Mouse (Mus musculus): ENCODE results near the gene Chrne. TPM values are rescaled to one million over a fixed set of nuclear protein-coding genes. Genes with fewer than 3 reads are reported as not detected.

Chrne gene
- total and polyA plus RNA-seq, 2 experiments from 2014 or later: 0.78 TPM; not detected in 1

DNA sequence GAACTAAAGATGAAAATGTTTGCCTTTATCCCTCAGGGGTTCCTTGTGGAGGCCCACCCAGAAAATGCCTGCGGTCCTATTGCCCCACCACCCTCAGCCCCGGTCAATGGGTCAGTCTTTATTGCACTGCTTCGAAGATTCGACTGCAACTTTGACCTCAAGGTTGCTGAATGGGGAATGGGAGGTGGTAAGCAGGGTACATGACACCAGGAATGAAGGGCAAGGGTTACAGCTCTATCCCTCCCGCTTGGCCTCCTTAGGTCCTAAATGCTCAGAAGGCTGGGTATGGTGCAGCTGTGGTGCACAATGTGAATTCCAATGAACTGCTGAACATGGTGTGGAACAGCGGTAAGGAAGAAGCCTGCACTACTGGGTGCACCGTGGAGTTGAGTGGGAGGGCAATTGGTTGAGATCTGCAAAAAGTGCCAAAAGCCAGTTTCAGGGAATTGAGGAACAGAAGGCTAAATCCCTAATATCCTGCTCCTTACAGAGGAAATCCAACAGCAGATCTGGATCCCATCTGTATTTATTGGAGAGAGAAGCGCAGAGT, 30.2 kb upstream of the Chrne start:
- TF ChIP-seq CTCF (IDR thresholded peaks at IDR 0.05): no peak
- Histone ChIP-seq H3K4me1 (ENCODE audit: insufficient read depth, low read length) (peaks cover 13% of the 10 kb centered on the region), H3K27me3 (ENCODE audit: insufficient read depth, low read length) (no peaks in the 10 kb centered on the region), H3K9me3 (ENCODE audit: low read length) (no peaks in the 10 kb centered on the region), H3K27ac (ENCODE audit: low read depth, low read length) (no peak overlapping the region), H3K36me3 (ENCODE audit: insufficient read depth, low read length) (peaks cover 38% of the 10 kb centered on the region), H3K9ac (replicated peaks; ENCODE audit: low read length, poor library complexity, severe bottlenecking) (no peak overlapping the region), H3K4me3 (ENCODE audit: low read depth, low read length) (no peak overlapping the region), H3K4me2 (ENCODE audit: low read depth, low read length, poor library complexity, severe bottlenecking) (no peak overlapping the region)
- DNase-seq (ENCODE audit: low spot score): no peak
- WGBS: 87% methylated on average over 8 of the region's 8 CpGs
- no peak for ATAC-seq (ENCODE audit: low FRiP score)

DNA sequence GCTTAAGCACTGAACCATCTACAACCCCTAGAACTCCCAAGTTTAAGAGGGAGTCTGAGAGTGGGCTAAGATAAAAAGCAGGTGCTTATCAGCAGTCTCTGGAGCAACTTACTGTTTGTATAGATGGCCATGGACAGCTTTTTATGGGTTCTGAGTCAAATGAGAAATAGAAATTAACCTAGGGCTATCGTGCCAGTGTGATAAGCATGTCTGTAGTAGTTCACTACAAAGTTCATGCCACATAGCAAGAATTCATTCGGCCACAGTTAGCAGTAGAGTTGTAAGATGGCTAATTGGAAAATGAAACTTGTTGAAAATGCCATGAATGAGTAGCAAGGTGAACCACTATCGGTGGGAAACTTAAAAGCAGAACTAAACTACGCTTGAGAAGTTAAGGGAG, 29.5 kb upstream of the Chrne start:
- no peaks in the 10 kb centered on the region for H3K9me3 ChIP-seq (ENCODE audit: low read length)
- H3K27ac ChIP-seq (ENCODE audit: low read depth, low read length): no peak overlapping the region
- DNase-seq (ENCODE audit: low spot score) (no peak), ATAC-seq (ENCODE audit: low FRiP score) (no peak)
- H3K9ac ChIP-seq (replicated peaks; ENCODE audit: low read length, poor library complexity, severe bottlenecking): no peak overlapping the region; the same call in 1 of the 2 replicates
- H3K36me3 ChIP-seq (ENCODE audit: insufficient read depth, low read length): peaks cover 39% of the 10 kb centered on the region
- H3K4me3 ChIP-seq (ENCODE audit: low read depth, low read length): no peak overlapping the region
- H3K27me3 ChIP-seq (ENCODE audit: insufficient read depth, low read length): no peaks in the 10 kb centered on the region
- no peak for TF ChIP-seq CTCF (IDR thresholded peaks at IDR 0.05)
- WGBS: 90% methylated on average over 4 of the region's 4 CpGs
- H3K4me1 ChIP-seq (ENCODE audit: insufficient read depth, low read length): peaks cover 13% of the 10 kb centered on the region
- peak overlapping the region; percentile 100; the same call in 1 of the 2 replicates for H3K4me2 ChIP-seq (ENCODE audit: low read depth, low read length, poor library complexity, severe bottlenecking)

- DNase-seq (ENCODE audit: low spot score) (no peak), ATAC-seq (ENCODE audit: low FRiP score) (no peak)
- Histone ChIP-seq H3K4me1 (ENCODE audit: insufficient read depth, low read length) (peaks cover 12% of the 10 kb centered on the region), H3K27ac (ENCODE audit: low read depth, low read length) (peak overlapping the region; percentile 90), H3K4me3 (ENCODE audit: low read depth, low read length) (peak overlapping the region; percentile 79), H3K36me3 (ENCODE audit: insufficient read depth, low read length) (peaks cover 39% of the 10 kb centered on the region), H3K27me3 (ENCODE audit: insufficient read depth, low read length) (no peaks in the 10 kb centered on the region), H3K4me2 (ENCODE audit: low read depth, low read length, poor library complexity, severe bottlenecking) (peak overlapping the region; percentile 100), H3K9me3 (ENCODE audit: low read length) (no peaks in the 10 kb centered on the region), H3K9ac (replicated peaks; ENCODE audit: low read length, poor library complexity, severe bottlenecking) (peak overlapping the region; percentile 83)
- WGBS: 4% methylated on average over 28 of the region's 28 CpGs
- TF ChIP-seq CTCF (IDR thresholded peaks at IDR 0.05): no peak
Measured at GRCm38 (mm10) chr11:70647716-70648420, 28.9 kb upstream of the Chrne start.

DNA sequence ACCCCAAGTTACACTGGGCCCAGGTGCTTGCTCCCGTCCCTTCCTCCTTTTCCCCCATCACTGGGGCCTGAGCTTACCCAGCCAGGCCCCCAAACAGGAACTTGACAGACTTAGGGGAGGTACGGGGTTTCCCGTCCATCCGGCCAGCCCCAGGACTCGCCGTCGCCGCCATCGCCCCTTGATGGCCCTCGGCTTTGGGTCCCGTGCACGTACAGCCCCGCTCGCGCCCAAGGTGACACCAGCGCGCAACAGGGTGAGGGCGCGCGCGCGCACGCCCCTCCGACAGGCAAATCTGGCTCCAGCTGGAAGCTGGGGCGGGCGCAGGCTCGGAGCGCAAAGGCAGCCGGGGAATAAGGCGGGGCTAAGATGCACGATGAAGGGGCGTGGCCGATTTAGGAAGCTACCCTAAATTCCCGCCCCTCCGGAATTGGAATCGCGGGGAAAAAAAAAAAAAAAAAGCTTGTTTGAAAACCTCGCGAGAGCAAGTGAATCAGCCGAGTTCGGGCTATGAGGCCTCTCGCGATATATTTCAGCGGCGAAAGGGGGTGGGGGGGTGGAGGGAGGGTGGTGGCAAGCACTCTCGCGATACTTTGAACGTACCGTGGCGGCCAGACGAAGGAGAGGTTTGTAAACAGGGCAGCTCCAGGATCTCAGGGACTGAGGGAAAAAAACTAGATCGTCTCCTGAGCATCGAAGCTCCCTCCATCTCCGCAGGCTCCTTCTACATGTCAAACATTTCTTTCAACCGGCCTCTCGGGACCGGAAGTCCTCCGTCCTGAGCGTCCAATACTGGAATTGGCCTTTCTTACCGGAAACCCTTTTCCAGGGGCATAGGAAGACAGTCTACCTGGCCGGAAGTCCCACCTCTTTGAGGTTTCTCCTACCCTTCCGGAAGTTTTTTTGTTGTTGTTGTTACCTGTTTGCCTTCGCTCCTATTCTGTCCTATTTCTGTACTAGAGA, 28.0 kb upstream of the Chrne start, which contains the start of the genes Rnf167 and Slc25a11:
TSS of gene Rnf167 (plus strand) at position 545 of the 960 bp plus-strand sequence.
TSS of gene Slc25a11 (minus strand) at position 789 of the 960 bp plus-strand sequence.
- Histone ChIP-seq H3K4me2 (ENCODE audit: low read depth, low read length, poor library complexity, severe bottlenecking) (peak within 1 kb of the TSS; percentile 100), H3K36me3 (ENCODE audit: insufficient read depth, low read length) (peaks cover 39% of the 10 kb centered on the region), H3K4me1 (ENCODE audit: insufficient read depth, low read length) (peaks cover 10% of the 10 kb centered on the region; the same call in 1 of the 2 replicates), H3K9ac (replicated peaks; ENCODE audit: low read length, poor library complexity, severe bottlenecking) (peak within 1 kb of the TSS; percentile 87), H3K4me3 (ENCODE audit: low read depth, low read length) (peak within 1 kb of the TSS; percentile 79), H3K27ac (ENCODE audit: low read depth, low read length) (peak within 1 kb of the TSS; percentile 93), H3K9me3 (ENCODE audit: low read length) (no peaks in the 10 kb centered on the region), H3K27me3 (ENCODE audit: insufficient read depth, low read length) (no peaks in the 10 kb centered on the region)
- DNase-seq (ENCODE audit: low spot score): peak; percentile 100
- ATAC-seq (ENCODE audit: low FRiP score): peak; percentile 93
- under 1% methylated on average over 62 of the region's 63 CpGs for WGBS
- peak; percentile 42 for TF ChIP-seq CTCF (IDR thresholded peaks at IDR 0.05)

- H3K4me2 ChIP-seq (ENCODE audit: low read depth, low read length, poor library complexity, severe bottlenecking): peak overlapping the region; percentile 71
- peak overlapping the region; percentile 93 for H3K27ac ChIP-seq (ENCODE audit: low read depth, low read length)
- H3K9ac ChIP-seq (replicated peaks; ENCODE audit: low read length, poor library complexity, severe bottlenecking): peak overlapping the region; percentile 87
- H3K27me3 ChIP-seq (ENCODE audit: insufficient read depth, low read length): no peaks in the 10 kb centered on the region
- ATAC-seq (ENCODE audit: low FRiP score): 0 out of 2 replicates have a peak, but pooled peaks have one; percentile 1
- no peak for DNase-seq (ENCODE audit: low spot score)
- no peak for TF ChIP-seq CTCF (IDR thresholded peaks at IDR 0.05)
- peak overlapping the region; percentile 79 for H3K4me3 ChIP-seq (ENCODE audit: low read depth, low read length)
- 16% methylated on average over 3 of the region's 3 CpGs for WGBS
- H3K36me3 ChIP-seq (ENCODE audit: insufficient read depth, low read length): peaks cover 36% of the 10 kb centered on the region
- peaks cover 10% of the 10 kb centered on the region; the same call in 1 of the 2 replicates for H3K4me1 ChIP-seq (ENCODE audit: insufficient read depth, low read length)
- H3K9me3 ChIP-seq (ENCODE audit: low read length): no peaks in the 10 kb centered on the region
Measured at GRCm38 (mm10) chr11:70646259-70646555, 27.2 kb upstream of the Chrne start.

Measured in midbrain, postnatal 0 days (tissue).